Mouse (Mus musculus) ovary, postnatal 14 days (tissue): ENCODE data around the gene Lonrf2.

ENCODE experiments used
- DNase-seq: peaks from one replicate; pipeline ENCODE4 v3.0.0; 2022; ENCODE audit warnings: low spot score

Gene Lonrf2

DNA sequence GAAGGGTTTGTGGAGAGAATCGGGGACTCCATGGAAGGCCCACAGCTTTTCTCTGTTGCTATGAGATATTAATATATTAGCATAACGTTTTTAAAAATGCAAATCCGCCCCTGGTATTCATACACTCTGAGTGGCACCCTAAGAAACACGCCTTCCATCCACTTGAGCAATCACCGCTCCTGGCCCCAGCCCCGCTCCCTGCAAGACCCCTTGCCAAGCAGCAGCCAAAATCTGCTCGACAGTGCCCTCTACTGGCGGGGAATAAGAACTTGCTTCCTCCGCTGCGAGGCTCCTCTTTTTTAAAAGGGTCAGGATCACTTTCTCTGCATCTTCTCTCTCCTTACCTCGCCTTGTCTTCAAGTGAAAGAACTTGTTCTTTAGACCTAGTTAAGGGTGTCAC, 68.7 kb downstream of the Lonrf2 start:
- peak; percentile 84 for DNase-seq

DNA sequence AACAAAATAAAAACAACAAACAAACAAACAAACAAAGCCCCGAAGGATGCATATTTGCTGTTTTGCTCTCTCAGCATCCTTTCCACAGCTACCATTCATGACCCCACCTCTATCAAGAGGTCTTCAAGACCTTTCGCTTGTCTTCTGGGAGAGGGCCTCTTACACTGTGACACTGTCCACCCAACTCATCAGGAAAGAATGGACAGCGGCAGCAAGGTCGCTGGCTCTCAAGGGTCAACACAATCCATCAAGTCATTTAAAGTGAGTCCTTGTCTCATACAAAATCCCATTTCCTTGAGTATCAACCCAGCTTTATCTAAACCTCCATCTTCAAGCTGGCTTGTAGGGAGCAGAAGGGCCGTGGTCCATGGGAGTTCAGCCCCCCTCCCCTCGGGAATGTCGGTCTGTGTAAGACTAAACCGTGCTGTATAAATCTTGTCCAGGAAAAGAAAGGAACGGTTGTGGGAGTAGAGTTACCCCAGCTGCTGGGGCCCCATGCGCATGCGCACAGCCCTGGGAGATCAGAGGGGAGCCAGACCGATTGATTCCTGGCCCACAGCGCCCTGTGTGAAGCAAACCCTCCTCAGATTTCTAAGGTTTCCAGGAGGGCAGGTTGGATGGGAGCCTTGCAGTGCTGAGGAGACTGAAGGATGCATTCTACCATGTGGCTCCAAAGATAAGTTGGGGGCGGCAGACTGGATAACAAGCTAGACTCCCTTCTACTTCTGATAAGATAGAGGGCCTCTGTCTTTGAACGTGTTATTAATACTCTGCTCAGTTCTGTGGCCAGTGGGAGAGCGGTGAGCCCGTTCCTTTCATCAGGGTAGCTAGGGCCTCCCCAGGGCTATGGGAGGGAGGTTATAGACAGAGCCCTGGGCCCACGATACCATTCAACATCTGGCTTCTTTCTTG, 69.6 kb downstream of the Lonrf2 start:
- DNase-seq = peak; percentile 66

DNA sequence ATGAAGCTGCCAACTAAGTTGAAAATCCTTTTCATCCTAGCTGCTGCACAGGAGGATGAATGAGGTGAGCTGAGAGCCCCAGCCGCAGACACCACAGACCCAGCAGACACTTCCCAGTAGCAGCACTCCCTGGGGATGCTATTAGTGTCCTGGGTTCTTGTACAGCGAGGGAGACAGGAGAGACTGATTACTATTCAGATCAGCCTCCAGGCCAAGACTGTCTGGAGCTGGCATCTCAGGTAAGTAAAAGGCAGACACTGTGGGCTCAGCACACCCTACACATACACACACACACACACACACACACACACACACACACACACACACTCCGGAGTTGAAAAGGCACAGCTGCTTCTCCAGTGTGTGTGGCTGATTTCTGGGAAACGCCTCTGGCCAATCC, 70.3 kb downstream of the Lonrf2 start:
- no peak for DNase-seq

DNA sequence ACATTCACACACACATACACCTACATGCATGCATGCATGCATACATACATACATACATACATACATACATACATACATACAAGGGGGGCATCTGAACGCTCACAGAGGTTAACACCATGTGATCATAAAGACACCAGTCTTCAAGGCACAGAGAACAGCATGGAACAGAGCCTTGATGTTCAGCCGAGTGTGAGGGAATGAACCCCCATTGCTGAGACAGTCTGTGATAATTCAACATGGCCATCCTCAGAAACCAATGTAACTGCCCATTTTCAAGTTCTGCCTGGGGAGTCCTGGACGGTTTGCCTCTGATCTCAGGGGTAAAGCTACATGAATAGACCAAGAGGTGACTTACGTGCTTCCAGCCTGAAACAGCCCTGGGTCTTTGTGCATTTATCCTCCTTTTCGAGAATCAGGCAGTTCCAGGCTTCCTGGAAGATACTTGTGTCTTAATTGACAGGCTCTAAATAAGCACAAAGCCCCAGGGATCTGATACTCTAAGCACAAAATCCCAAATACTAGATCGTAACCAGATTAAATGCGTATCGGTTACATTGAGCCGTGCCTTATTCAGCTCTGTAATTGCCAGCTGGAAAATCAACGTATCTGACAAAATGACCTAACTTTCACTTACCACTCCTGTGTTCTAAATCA, 72.4 kb downstream of the Lonrf2 start:
- DNase-seq = no peak

DNA sequence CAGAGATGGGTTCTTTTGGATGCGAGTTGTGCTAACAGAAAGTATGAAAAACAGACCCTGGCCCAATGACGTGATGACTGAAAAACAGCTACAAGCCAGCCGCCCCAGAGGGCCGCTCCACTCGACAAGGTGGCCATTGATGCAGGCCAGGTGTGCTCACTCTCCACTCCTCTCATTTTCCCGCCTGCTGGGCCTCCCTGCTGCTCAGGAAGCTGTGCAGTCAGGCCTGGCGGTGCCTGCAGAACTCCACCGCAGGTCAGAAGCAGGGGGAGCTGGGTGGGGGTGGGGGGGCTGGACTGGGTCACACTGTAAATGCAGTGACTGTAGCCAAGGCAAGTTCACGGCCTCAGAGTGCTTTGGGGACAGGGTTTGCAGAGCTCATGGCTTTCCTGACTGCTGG, 76.1 kb downstream of the Lonrf2 start:
- DNase-seq = no peak

DNA sequence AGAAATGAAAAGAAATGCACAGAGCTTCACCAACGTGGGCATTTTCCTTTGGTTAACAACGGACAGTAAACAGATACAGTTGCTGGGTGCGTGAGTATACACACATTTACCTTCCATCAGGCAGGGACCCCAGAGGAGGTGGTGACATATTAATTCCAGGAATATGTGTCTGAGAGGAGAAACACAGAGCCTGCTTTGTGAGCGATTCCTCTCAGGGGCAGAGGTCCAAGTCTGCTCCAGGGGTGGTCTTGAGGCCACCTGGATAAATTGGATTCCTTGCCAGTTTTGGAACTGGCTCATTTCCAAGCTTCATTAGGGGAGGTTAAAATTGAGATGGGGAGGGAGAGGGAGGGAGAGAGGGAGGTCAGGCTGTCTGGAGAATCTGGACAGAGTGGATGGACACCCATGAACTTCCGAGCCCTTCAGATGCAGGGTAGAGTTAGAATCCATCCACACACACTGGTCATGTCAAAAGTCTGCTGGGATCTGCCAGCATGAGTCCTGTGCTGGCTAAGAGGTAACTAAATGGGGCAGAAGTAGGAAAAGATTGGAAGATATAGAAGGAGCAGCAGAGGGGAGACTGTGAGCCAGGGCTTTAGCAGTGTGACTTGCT, 78.6 kb downstream of the Lonrf2 start:
- DNase-seq = no peak

DNA sequence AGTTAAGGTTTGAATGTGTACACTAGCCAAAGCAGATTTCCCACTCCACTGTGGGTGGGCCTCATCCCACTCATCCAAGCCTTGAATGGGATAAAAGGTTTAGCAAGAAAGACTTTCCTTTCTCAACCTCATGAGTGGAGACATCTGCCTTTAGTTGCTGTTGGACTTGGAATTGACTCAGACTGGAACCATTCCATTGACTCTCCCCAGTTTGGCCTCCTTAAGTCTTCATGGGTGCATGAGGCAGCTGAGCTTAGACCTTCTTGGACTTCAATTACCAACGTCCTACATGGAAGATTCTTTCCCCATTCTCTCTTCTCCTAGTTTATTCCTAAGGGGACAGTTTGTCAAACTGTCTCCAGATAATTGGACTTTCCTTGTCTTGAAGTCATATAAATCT, 92.6 kb downstream of the Lonrf2 start:
- no peak for DNase-seq
